Comparison of ENCODE assay signal across 8 mouse cellular contexts in the genomic region with DNA sequence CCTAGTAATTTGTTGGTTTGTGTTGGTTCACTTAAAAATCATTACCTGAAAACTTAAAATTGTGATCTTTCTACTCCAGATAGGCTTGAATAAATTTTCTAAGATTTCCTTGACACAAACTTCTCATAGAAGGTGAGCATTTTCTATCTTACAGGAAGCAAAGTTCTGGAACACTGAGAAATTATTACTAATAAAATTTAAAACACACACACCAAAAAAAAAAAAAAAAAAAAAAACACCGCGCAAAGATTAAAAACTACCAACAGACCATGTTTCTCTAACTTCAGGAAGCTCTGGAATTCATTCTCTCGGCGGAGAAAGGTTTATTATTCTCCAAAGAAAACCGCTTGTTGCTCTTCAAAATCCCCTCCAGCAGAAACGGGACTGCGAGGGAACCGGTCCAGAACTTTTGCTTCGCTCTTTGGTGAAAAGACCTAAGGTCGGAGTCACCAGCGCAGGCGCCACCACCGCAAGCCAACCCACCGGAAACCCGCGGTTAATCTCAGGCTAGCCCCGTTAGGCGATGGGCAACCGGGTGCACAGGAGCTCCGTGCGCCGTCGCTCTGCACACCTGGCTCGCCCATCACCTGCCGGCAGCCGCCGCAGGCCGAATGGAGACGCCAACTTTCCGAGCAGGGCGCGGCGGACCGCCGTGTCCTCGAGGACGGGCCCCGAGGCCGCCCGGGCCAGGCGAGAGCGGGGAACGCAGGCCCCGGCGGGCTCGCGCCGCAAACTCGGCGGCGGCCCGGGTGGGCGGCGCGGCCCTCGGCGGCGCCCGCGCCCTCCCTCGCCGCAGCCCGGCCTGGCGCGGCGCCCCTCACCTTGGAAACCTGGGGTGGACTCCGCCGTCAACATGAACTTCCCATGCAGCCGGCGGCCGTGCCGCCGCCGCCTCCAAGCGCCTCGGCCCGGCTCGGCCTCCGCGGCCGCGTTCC. TPM values are rescaled to one million over a fixed set of nuclear protein-coding genes. Genes with fewer than 3 reads are reported as not detected.
DNase-seq lines count a peak whose midpoint lies in the region; ATAC-seq lines count a peak whose summit lies in the region.

No protein-coding gene starts in this region.

- H3K4me3 ChIP-seq in intestine, embryonic 15.5 days (replicated peaks) = peak overlapping the region; percentile 97
- peak overlapping the region; percentile 92 for H3K4me3 ChIP-seq in liver, embryonic 11.5 days (ENCODE audit: low read depth, low read length)

- no peaks in the 10 kb centered on the region for H3K27me3 ChIP-seq in intestine, embryonic 15.5 days (replicated peaks)
- peaks cover 5% of the 10 kb centered on the region; the same call in 1 of the 2 replicates for H3K27me3 ChIP-seq in liver, embryonic 11.5 days (replicated peaks; ENCODE audit: control insufficient read depth, insufficient read depth, low read length)

- peak overlapping the region; percentile 98 for H3K27ac ChIP-seq in intestine, embryonic 15.5 days
- peak overlapping the region; percentile 97 for H3K27ac ChIP-seq in liver, embryonic 11.5 days (ENCODE audit: low read depth, low read length)

- H3K9me3 ChIP-seq in intestine, embryonic 15.5 days = no peaks in the 10 kb centered on the region
- H3K9me3 ChIP-seq in liver, embryonic 11.5 days (ENCODE audit: control insufficient read depth, low read length) = no peaks in the 10 kb centered on the region

- H3K4me2 ChIP-seq in intestine, embryonic 15.5 days (replicated peaks) = peak overlapping the region; percentile 71
- peak overlapping the region; percentile 72 for H3K4me2 ChIP-seq in liver, embryonic 11.5 days

- under 1% methylated on average over 82 of the region's 82 CpGs for WGBS in intestine, embryonic 15.5 days
- under 1% methylated on average over 61 of the region's 82 CpGs for WGBS in liver, embryonic 11.5 days

- ATAC-seq in intestine, embryonic 15.5 days = peak; percentile 81
- ATAC-seq in liver, embryonic 11.5 days (replicated peaks; ENCODE audit: low FRiP score) = peak; percentile 42

- DNase-seq in left cerebral cortex, adult 18-20 months (ENCODE audit: low spot score in 2 of 2) = peak; percentile 13 to 42
- no peak for DNase-seq in left cerebral cortex, adult 11 months (ENCODE audit: low spot score)
- DNase-seq in embryo, embryonic 10.5 days (ENCODE audit: low spot score) = peak; percentile 73
- peak; percentile 24 to 62 for DNase-seq in gastrocnemius, postnatal 4 days (ENCODE audit: low spot score in 2 of 2)
- peak; percentile 80 for DNase-seq in liver, embryonic 11.5 days (ENCODE audit: low spot score)
- peak; percentile 8 to 16 for DNase-seq in monocyte, adult 2 months (ENCODE audit: low read depth in 1 of 2, low spot score in 2 of 2)
- peak; percentile 66 to 83 for DNase-seq in spleen, postnatal 4 days (ENCODE audit: low spot score in 2 of 2)

- H3K4me1 ChIP-seq in intestine, embryonic 15.5 days (replicated peaks) = peaks cover 8% of the 10 kb centered on the region; the same call in 1 of the 2 replicates
- H3K4me1 ChIP-seq in liver, embryonic 11.5 days (replicated peaks; ENCODE audit: control insufficient read depth, insufficient read depth, low read length) = peaks cover 31% of the 10 kb centered on the region

- H3K9ac ChIP-seq in intestine, embryonic 15.5 days = peak overlapping the region; percentile 96
- H3K9ac ChIP-seq in liver, embryonic 11.5 days (ENCODE audit: low read depth, low read length) = peak overlapping the region; percentile 94

- no peaks in the 10 kb centered on the region for H3K36me3 ChIP-seq in intestine, embryonic 15.5 days
- H3K36me3 ChIP-seq in liver, embryonic 11.5 days (ENCODE audit: control insufficient read depth, insufficient read depth, low read length) = no peaks in the 10 kb centered on the region

RNA-seq across cellular contexts. Expression of a gene that starts 6.7 kb away (rescaled TPM):
- 10 to 100 TPM; 86.1 to 87.2 TPM for total RNA-seq in left cerebral cortex, adult 18-20 months (2021)
- total RNA-seq in gastrocnemius, postnatal 4 days (2021) = 10 to 100 TPM; 32.0 to 40.3 TPM
- 60.1 and 66.3 TPM in 2 replicates for polyA plus RNA-seq in intestine, embryonic 15.5 days (2015; fragmentation: Nextera tagmentation; extraction: Ambion mirVana)
- polyA plus RNA-seq in liver, embryonic 11.5 days (2014; fragmentation: Nextera tagmentation; extraction: Ambion mirVana) = 42.3 and 48.3 TPM in 2 replicates

RNA-seq across cellular contexts. Expression of a gene that starts 32.1 kb away (rescaled TPM):
- total RNA-seq in left cerebral cortex, adult 18-20 months (2021) = 10 to 100 TPM; 48.6 to 54.7 TPM
- 10 to 100 TPM; 71.1 to 82.8 TPM for total RNA-seq in gastrocnemius, postnatal 4 days (2021)
- 75.2 and 78.0 TPM in 2 replicates for polyA plus RNA-seq in intestine, embryonic 15.5 days (2015; fragmentation: Nextera tagmentation; extraction: Ambion mirVana)
- polyA plus RNA-seq in liver, embryonic 11.5 days (2014; fragmentation: Nextera tagmentation; extraction: Ambion mirVana) = 102 and 105 TPM in 2 replicates

RNA-seq across cellular contexts. Expression of a gene that starts 38.3 kb away (rescaled TPM):
- not detected for total RNA-seq in left cerebral cortex, adult 18-20 months (2021)
- not detected for total RNA-seq in gastrocnemius, postnatal 4 days (2021)
- 0.10 TPM in 1 of 2 replicates, not detected in the other for polyA plus RNA-seq in intestine, embryonic 15.5 days (2015; fragmentation: Nextera tagmentation; extraction: Ambion mirVana)
- 0.14 and 0.22 TPM in 2 replicates for polyA plus RNA-seq in liver, embryonic 11.5 days (2014; fragmentation: Nextera tagmentation; extraction: Ambion mirVana)
